Mouse (Mus musculus): ENCODE measurements around the gene Rnpep.
A peak's percentile ranks its signal among the peaks of the same experiment; 100 is the strongest.

Rnpep gene

DNA sequence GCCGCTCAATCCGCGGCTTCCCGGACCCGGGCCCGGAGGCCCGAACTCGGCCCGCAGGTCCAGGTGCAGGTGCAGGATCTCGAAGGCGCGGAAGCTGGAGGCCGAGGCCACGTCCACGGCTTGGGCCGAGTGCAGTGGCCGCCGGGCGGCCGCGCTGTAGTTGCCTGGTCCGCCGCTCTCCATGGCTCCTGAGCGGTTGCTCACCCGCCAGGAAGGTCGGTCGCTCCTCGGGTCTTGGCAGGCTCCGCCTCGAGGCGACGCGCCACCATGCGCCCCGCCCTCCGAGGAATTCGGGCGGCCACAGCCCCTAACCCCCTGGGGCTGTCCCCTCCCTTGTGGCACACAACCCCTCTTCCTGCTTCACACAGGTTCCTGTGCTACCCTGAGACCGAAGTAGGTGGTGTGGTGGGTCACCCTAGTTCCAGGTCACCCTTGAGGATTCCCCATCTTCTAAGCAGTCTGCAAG, at the start of gene Rnpep:
Gene Rnpep (minus strand): TSS at position 259 of the 466 bp plus-strand sequence.
- DNase-seq (ENCODE audit: low read depth, low spot score), result peak; percentile 83

DNA sequence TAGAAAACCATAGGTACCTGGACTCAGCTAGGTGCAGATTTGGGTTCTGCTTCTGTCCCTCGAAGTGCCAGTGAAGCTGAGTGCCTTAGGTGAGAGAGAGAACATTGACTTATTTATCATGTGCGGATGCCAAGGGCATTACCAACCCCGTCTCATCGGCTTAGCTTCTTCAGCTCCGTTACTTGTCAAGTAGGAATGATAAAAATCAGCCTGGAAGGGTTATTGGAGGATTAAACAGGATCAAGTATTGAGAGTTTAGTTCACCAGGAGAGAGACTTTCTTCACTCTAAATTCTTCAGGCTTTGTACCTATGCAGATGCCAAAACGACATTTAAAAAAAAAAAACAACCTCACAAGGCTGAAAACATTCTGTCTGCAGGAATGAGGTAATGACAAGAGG, 46.7 kb upstream of the Rnpep start:
- no peak for DNase-seq (ENCODE audit: low read depth, low spot score)

DNA sequence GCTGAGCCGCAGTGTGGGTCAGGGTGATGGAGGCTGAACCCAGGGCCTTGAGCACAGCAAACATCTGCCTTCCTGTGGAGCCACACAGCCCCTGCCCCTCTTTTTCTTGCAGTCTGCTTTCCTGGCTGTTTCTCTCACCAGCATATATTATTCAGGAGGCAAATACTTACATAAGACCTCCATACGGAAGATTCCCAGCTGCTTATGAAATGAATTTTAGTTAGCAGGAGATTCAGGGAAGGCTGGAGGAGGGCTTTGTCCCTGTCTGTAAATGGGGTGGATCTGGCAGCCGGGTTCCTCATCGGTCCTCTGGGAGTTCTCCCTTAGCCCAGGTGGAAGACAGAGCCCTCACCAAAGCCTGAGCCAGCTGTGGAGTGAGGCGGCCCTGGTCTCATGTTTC, 44.5 kb upstream of the Rnpep start:
- DNase-seq (ENCODE audit: low read depth, low spot score), result no peak

DNA sequence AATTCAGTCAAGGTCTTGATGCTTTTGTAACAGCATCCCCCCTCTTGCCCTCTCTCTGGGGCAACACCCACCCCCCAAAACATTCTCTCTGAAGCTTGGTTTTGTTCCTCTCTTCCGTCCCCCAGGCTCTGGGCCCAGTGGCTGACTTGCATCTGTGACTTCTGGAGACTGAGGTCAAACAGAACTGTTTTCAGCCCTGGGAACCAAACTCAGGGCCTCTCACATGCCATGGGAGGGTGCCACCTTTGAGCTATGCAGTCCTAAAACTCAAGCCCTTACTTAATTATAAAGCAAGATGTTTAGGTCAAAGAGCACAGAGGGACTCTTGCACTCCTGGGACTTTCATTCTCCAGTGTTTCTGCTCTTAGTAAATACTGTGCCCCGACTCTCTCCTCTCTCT, 42.0 kb upstream of the Rnpep start:
- no peak for DNase-seq (ENCODE audit: low read depth, low spot score)

DNA sequence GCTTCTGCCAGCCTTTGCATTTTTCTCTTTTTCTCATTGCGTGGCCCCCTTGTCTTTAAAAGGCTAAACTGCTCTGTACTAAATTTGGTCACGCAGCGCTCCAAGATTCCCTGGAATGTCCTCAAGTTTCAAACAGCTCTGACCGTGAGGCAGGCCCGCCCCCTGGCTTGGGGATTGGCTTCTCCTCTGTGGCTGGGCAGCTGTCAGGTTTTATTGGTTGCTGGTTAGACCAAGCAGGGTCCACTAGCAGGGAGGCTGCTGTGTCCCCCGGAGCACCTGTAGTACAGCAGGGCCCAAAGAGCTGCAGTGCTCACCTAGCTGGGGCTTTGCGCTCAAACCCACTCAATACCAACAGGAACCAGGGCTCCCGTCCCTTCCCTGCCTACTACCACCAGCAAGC, 40.7 kb upstream of the Rnpep start, which contains the start of gene Lmod1:
Gene Lmod1 (plus strand): TSS at position 237 of the 400 bp plus-strand sequence.
- DNase-seq (ENCODE audit: low read depth, low spot score), result no peak

DNA sequence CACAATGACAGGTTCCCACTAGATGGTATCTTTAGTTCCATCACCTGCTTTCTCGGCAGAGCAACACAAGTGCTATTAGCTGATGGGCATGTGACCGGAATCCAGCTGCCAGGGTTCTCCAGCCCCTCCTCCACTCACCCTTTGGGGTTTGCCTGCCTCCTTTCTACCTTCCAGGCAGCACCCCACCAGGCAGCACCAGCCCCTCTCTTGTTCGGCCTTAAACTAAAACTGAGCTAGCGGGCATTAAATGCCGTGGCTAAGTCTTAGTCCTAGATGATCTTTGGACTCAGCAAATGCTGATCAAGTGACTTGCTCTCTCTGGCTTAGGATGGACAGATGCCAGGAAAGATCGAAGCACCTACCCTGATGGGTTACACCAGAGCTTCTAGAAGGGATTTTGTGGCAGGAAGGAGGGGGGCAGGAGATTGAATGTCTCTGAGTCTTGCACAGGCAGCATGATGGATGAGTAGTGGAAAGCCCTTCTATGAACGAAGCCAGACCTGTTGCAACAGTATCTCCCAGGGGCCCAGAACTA, 39.5 kb upstream of the Rnpep start:
- DNase-seq (ENCODE audit: low read depth, low spot score), result no peak

DNA sequence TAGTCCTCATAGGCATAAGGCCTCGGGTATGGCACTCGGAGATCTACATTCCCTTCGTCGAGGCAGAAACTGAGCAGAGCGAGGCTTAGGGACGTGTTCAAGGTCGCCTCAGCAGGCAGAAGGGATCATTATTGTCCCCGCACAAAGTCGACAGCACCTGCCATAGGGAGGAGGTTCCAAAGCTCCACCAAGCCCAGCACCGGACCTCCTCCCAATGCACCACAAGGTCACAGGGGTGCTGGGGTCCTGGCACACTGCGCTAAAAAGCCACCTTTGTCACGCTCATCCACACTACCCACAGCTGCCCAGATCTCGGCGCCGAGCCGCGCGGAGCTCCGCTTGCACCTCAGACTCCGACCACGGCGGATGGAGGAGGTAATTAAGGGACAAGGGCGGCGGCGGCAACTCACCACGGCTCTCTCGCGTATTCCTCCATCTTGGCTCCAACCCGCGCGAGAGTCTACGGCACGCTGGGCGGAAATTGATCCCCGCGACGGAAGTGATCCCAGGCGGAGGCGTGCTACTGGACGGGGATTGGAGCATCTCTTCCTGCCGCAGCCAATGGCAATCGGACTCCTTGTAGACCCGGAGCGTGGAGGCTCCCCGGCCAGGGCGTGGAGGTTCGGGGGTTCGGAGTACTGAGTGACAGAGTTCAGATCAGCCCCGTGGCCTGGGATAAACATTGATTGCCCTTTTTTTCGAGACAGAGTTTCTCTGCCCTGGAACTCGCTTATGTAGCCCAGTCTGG, 29.6 kb upstream of the Rnpep start, which contains the start of gene Timm17a:
Gene Timm17a (minus strand): TSS at position 495 of the 748 bp plus-strand sequence.
- peak; percentile 96 for DNase-seq (ENCODE audit: low read depth, low spot score)

DNA sequence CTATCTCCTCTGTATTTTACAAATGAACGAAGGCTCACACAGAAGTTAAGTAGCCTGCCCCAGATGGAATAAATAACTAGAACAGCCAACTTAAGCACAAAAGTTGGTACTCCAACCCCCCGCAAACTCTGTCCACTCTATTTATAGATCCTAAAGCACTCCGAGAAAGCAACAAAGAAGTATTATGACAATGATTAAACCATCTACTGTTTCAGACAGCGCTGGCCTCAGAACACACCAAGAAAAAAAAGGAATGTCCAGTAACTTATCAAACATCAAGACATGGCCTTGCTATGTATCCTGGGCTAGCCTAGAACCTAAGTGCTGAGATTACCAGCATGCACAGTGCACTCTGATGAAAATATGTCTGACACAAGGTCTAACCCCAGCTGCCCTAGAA, 28.3 kb upstream of the Rnpep start:
- DNase-seq (ENCODE audit: low read depth, low spot score), result no peak

DNA sequence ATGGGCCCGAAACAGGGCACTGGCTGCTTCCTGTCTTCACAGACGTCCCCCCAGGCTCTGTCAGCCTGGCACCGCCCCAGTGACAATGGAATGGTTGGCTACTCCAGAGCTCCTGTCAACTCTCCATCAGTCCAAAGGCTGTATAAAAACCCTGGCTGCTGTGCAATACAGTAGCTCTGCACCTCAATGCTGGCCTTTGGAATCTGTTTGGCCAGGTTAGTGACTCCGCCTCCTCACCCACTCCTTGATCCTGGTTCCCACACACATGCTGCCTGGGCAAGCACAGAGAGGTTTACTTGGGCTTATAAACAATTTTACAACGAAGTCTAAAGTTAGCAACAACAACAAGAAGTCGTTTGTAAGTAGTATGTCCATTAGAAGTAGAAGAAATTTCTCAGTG, 27.5 kb upstream of the Rnpep start:
- peak; percentile 53 for DNase-seq (ENCODE audit: low read depth, low spot score)

DNA sequence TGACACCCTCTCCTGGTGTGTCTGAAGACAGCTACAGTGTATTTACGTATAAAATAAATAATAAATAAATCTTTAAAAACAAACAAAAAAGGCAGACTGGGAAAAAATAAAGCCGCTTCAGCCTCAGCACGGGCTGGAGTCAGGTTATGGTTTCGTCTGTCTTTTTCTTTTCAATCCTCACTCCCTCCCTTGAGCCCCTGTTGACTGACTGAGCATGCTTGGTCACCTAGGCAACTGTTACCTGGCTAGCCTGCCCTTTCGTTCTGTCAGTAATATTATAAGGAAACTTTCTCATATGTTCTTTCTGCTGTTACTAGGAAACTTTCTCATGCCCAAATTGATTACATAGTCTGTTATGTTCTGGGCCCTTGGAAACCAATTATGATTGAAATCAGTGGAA, 7.0 kb upstream of the Rnpep start:
- DNase-seq (ENCODE audit: low read depth, low spot score), result no peak

DNA sequence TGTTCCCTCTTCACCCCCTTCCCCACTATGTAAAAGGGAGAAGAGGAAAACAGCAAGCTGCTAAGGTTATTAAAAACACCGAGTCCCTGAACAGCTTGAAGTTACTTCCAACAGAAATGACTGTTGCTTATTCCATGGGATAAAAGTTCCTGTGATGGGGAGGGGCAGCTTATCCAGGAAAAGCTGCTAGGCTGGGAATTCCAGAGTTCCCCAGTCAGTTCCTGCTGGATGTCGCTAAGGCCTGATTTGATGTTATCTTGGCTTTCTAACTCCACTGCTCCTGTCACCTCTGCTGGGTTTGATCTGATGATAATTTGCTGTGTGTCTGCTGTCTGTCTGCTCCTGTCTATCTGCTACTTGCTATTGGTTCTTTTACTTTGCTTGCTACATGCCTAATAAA, 2.4 kb upstream of the Rnpep start:
- DNase-seq (ENCODE audit: low read depth, low spot score), result no peak

DNA sequence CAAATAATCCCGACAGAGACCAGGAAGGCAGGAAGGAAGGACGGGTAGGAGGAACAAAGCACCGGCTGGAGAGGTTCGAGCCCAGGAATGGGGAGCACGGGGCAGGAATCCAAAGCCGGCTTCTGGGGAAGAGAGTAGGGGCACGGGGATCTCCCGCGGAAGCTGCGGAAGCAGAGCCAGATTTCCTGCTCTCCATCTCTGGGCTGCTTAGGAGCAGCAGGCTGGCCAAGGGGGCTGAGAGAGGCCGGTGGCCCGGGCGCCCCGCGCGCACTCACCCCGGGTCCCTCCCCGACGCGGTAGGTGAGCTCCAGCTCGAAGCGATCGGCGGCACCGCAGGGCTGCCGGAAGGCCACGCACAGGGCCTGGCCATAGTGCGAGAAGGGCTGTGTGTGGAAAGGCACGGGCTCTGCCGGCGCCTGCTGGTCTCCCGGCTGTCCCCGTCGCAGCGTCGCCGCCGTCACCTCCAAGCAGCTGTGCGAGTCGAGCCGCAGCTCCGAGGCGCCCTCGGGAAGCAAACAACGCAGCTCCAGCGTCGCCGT, 528 bp downstream of the Rnpep start:
- DNase-seq (ENCODE audit: low read depth, low spot score), result peak; percentile 30

DNA sequence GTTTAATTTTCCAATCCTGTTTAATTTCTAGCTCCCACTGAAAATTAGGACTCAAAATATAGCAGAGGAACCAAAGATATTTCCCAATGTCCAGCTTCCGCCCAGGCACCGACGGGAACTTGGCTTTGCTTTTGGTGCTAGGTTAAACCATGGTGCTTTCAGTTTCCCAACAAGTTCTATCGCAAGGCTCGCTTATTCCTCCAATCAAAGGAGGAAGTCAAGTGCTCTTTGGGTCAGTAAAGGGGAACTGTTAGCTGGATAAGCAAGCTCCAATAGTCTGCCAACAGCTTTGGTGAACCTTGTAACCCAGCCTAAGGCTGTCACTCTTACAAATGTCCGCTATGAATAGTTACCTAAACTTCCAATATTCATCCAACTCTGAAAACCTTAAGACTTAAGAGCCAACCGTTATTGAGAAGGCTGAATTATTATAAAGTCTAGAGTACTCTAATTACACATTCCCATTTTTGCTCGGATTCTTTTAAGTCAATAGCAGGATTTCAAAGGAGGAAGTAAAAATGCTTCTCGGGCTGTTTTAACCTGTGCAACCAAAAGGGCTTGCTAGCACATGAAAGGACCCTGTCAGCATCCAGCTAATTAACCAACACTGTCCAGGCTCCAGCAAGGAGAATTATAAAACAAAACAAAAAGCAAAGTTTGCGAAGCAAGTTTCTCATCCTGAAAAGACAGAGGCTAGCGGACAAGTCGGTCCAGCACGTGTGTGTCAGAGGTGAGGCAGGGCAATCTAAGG, 1.2 kb downstream of the Rnpep start:
- no peak for DNase-seq (ENCODE audit: low read depth, low spot score)

DNA sequence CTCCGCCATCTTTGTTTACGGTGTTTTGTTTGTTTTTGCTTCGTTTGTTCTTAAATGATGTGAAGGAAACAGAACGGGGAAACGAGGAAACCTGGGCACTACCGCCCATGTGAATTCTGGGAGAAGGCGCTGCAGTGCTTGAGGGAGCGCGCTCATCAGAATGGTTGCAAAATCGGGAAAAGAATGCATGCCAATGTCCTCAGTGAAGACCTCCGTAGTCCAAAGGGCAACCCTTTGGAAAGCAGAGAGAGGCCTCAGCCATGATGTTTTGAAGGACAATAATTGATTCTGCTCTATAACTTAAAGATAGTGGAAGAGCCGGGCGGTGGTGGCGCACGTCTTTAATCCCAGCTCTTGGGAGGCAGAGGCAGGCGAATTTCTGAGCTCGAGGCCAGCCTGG, 2.0 kb downstream of the Rnpep start:
- no peak for DNase-seq (ENCODE audit: low read depth, low spot score)

DNA sequence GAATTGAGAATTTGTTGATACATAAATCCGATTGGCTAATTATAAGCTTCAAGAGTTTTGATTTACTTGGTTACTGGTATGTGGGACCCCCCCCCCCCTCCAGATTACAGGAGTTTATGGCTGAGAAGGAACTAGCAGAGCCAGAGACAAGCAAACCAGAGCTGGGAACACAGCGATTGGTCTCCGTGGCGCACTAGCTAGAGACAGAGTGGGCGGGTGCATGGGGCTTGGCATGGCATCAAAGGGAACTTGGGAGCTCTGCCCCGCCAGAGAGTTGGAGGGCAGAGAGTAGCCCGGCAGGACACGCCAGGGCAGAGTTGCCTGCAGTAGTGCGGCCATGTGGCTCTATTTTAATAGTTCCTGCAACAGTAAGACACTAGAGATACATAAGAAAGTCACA, 3.2 kb downstream of the Rnpep start:
- DNase-seq (ENCODE audit: low read depth, low spot score), result peak; percentile 49

DNA sequence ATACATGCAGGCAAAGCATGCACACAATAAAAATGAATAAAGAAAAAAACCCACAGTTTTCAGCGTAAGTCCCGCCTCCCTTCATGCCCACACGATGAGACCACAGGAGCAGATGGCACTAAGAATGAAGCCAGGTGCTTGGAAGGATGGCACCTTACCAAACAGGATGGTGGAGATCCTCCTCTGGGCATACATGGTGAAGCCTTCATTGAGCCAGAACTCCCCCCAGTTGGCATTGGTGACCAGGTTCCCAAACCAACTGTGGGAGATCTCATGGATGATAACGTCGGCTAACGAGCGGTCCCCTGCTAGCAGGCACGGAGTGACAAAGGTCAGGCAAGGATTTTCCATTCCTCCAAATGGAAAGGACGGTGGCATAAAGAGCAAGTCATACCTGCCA, 12.5 kb downstream of the Rnpep start:
- DNase-seq (ENCODE audit: low read depth, low spot score), result no peak

DNA sequence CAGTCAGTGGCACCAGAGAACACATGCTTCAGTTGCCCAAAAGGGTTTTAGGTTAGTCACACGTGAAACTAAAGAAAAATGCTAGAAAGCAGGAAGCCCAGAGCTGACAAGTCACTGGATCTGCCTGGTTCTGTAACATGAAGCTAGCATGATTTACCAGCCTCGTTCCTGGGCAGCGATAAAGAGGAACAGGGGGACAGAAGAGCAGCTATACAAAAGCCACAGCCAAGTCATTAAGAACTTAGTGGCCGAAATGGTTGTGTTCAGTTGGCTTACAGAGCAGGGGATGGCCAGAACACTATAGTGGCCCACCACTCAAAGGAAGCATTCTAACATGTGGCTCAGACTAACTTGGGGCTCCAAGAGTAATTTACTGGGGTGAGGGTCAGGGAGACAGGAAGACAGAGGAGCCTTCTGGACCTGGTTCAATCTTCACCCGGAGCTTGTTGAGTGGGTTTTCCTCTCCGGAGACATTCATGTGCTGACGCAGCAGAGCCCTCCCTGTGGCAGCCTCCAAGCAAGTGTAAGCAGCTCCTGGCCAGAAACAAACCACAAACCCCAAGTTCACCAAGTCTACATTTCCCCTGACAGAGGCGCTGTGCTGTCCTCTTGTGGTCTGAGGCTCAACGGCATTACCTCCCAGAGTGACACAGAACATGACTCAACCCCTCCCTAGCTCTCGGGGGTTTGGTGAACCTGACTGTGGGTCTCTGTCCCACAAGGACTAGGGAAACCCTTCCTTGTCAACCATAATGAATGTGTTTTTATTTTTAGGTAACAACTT, 16.0 kb downstream of the Rnpep start:
- DNase-seq (ENCODE audit: low read depth, low spot score), result no peak

DNA sequence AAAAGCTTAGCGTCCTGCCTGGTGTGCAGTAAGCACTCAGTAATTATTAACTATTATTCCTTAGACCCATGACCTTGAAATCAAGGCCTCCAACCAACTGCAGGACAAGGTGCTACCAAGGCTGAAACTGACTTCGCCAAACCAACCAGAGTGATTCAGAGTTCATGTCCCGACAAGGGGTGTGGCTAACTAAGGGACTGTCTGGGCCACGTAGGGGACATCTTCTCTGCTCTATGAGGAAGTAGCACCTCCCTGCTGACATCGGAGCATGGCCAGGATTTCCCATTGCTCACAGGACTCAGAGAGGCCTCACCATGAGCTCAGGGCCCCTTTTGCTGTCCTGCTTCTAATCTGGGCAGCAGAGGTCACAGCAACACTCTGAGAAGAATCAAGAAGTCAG, 18.1 kb downstream of the Rnpep start:
- DNase-seq (ENCODE audit: low read depth, low spot score), result no peak

DNA sequence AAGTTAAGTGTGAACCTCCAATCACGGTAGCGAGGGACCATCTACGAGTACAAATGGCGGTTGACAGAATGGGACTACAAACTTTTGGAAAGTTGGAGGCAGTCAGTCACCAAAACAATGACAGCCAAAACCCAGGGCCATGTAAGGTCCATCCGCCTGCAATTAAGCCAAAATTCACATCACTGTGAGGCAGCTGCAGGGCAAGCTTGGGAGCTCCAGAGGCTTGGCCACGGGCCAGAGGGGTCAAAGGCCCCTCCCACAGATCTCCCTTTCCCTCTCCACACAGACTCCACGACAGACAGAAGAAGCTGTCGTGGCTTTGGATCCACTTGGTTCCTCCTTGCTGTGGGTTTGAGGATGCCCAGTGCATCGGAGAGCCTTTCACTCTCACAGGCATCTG, 20.6 kb downstream of the Rnpep start:
- no peak for DNase-seq (ENCODE audit: low read depth, low spot score)

DNA sequence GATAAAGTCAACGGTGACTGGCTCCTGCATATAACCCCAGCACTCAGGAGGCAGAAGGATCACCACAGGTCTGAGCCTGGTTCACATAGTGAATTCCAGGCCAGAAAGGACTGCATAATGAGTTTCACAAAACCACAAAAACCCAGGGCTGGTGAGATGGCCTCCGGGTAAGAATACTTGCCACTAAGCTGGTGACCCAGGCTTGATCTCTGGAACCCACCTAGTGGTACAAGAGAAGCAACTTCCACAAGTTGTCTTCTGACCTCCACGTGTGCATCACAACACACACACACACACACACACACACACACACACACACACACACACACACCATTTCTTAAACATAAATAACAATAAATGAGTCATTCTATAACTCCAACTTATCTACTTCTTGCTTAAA, 21.6 kb downstream of the Rnpep start:
- peak; percentile 58 for DNase-seq (ENCODE audit: low read depth, low spot score)

DNA sequence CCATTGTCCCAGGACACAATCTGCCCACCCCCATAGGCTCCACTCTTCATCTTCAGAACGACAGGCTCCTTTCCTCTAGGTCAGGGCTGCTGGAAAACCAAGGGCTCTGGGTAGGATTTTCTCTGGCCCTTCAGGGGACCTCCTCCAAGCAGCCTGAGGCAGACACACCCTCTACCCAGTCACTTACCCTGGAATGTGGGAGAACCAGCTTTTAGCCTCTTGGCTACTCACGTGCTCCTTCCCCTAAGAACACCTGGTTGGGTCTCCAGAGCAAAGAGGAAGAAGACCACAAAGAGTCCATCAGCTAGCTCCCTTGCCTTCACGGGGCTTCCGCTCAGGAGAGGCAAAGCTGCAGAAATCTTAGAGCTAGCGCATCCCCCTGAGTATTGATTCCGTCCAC, 23.0 kb downstream of the Rnpep start:
- DNase-seq (ENCODE audit: low read depth, low spot score), result peak; percentile 51

DNA sequence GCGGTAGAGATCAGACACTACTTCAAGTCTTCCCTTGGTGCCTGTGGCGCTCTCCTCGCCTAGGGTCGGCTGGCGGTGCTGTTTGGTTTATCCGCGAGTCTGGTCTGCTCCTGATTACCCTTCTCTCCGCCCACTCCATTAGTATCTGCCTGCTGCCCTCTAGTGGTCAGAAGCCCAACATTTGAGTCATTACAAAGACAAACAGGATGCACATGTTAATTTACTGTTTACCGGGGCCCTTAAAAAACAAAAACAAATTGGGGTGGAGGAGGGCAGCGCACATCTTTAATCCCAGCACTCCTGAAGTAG, 24.8 kb downstream of the Rnpep start:
- peak; percentile 97 for DNase-seq (ENCODE audit: low read depth, low spot score)

Data from ES-CJ7 (cell line).